Mouse (Mus musculus) WW6 (cell line): ENCODE measurements around the gene Ddx47.
A peak's percentile ranks its signal among the peaks of the same experiment; 100 is the strongest.

Experiments used
- DNase-seq: peaks from one replicate; pipeline ENCODE4 v3.0.0-alpha.2; 2013; ENCODE audit warnings: low read depth, low spot score

Gene Ddx47

GRCm38 (mm10) chr6:135006372-135006771 lies 5.0 kb upstream of the Ddx47 start:
- no peak for DNase-seq

- no peak for DNase-seq
These were observed 313 bp downstream of the Ddx47 start for GRCm38 (mm10) chr6:135011734-135012116.

GRCm38 (mm10) chr6:135017211-135017610 lies 5.8 kb downstream of the Ddx47 start:
- DNase-seq = no peak

- DNase-seq = no peak
These were observed 8.2 kb downstream of the Ddx47 start for GRCm38 (mm10) chr6:135019564-135019963.

GRCm38 (mm10) chr6:135021633-135022032 lies 10.2 kb downstream of the Ddx47 start:
- no peak for DNase-seq

GRCm38 (mm10) chr6:135023379-135023778 lies 12.0 kb downstream of the Ddx47 start:
- no peak for DNase-seq

GRCm38 (mm10) chr6:135024781-135025420 lies 13.5 kb downstream of the Ddx47 start:
- no peak for DNase-seq

GRCm38 (mm10) chr6:135026232-135026631 lies 14.8 kb downstream of the Ddx47 start:
- DNase-seq = no peak

GRCm38 (mm10) chr6:135026755-135027154 lies 15.3 kb downstream of the Ddx47 start:
- DNase-seq = no peak

- no peak for DNase-seq
These were observed 17.8 kb downstream of the Ddx47 start for GRCm38 (mm10) chr6:135029246-135029645.

GRCm38 (mm10) chr6:135038674-135039073 lies 27.3 kb downstream of the Ddx47 start:
- no peak for DNase-seq

- DNase-seq = peak; percentile 83
These were observed 29.0 kb downstream of the Ddx47 start for GRCm38 (mm10) chr6:135040275-135040871.

GRCm38 (mm10) chr6:135041930-135042329 lies 30.5 kb downstream of the Ddx47 start:
- peak; percentile 79 for DNase-seq

- no peak for DNase-seq
These were observed 35.9 kb downstream of the Ddx47 start for GRCm38 (mm10) chr6:135047276-135047675.

GRCm38 (mm10) chr6:135048509-135048908 lies 37.1 kb downstream of the Ddx47 start:
- DNase-seq = no peak

GRCm38 (mm10) chr6:135048956-135049355 lies 37.5 kb downstream of the Ddx47 start:
- no peak for DNase-seq

- DNase-seq = no peak
These were observed 42.4 kb downstream of the Ddx47 start for GRCm38 (mm10) chr6:135053789-135054188.

GRCm38 (mm10) chr6:135055882-135056281 lies 44.5 kb downstream of the Ddx47 start:
- no peak for DNase-seq

GRCm38 (mm10) chr6:135060728-135061127 lies 49.3 kb downstream of the Ddx47 start:
- DNase-seq = no peak

- DNase-seq = no peak
These were observed 53.2 kb downstream of the Ddx47 start for GRCm38 (mm10) chr6:135064621-135065020.

GRCm38 (mm10) chr6:135065236-135065957 lies 54.0 kb downstream of the Ddx47 start, which contains the start of gene Gprc5a:
Gene Gprc5a (plus strand): TSS chr6:135065651.
- peak; percentile 77 for DNase-seq

GRCm38 (mm10) chr6:135066795-135067445 lies 55.5 kb downstream of the Ddx47 start:
- DNase-seq = no peak
